Mouse (Mus musculus) hindbrain, postnatal 0 days (tissue): ENCODE measurements around the gene Csf2. TPM values are rescaled to one million over a fixed set of nuclear protein-coding genes. Genes with fewer than 3 reads are reported as not detected.

ENCODE experiments used
- ATAC-seq: fragments of 200-750 bp; cut with Nextera tagmentation; 2 replicates; pipeline ENCODE4 v1.8.0; 2017; ENCODE audit warnings: mild to moderate bottlenecking, moderate TSS enrichment, moderate library complexity
- DNase-seq: peaks from one replicate; pipeline ENCODE4 v3.0.0-alpha.2; 2015; ENCODE audit warnings: low spot score
- H3K27ac ChIP-seq: fragments of 300-500 bp; sonication (generic); 2 replicates; pipeline ENCODE4 v1.5.1; 2014; ENCODE audit warnings: mild to moderate bottlenecking
- H3K27me3 ChIP-seq: fragments of 300-500 bp; sonication (generic); 2 replicates; pipeline ENCODE4 v1.6.1; 2014; ENCODE audit warnings: low read length, mixed read lengths; ENCODE audit not compliant: insufficient read depth
- H3K36me3 ChIP-seq: fragments of 300-500 bp; sonication (generic); 2 replicates; pipeline ENCODE4 v1.6.1; 2014; ENCODE audit warnings: low read length, mixed read lengths; ENCODE audit not compliant: insufficient read depth
- H3K4me1 ChIP-seq: fragments of 300-500 bp; sonication (generic); 2 replicates; pipeline ENCODE4 v1.6.1; 2014; ENCODE audit warnings: antibody characterized with exemption, low read length, mixed read lengths; ENCODE audit not compliant: insufficient read depth
- H3K4me2 ChIP-seq: fragments of 300-500 bp; sonication (generic); 2 replicates; pipeline ENCODE4 v1.6.1; 2014; ENCODE audit warnings: low read depth, mild to moderate bottlenecking, low read length, moderate library complexity, mixed read lengths
- H3K4me3 ChIP-seq: fragments of 300-500 bp; sonication (generic); 2 replicates; pipeline ENCODE4 v1.5.1; 2014; ENCODE audit warnings: low read length
- H3K9ac ChIP-seq: fragments of 300-500 bp; sonication (generic); replicated peaks from 2 replicates; pipeline ENCODE4 v1.6.1; 2014; ENCODE audit warnings: mild to moderate bottlenecking, low read length, moderate library complexity, mixed read lengths
- H3K9me3 ChIP-seq: fragments of 300-500 bp; sonication (generic); 2 replicates; pipeline ENCODE4 v1.6.1; 2016; ENCODE audit warnings: low read length, mixed read lengths
- CTCF ChIP-seq: IDR thresholded peaks from 2 replicates; pipeline ENCODE4 v1.5.1; 2016; ENCODE audit warnings: antibody characterized with exemption, control low read depth, low read depth
- WGBS: fragments of 180-500 bp; shearing (Covaris S2); extraction: QIAGEN DNeasy Blood & Tissue Kit; methylation state at CpG from one replicate; pipeline ENCODE4 v1.1.7; 2014; 5-methylcytosine and 5-hydroxymethylcytosine counted together
- polyA plus RNA-seq: library from polyadenylated mRNA; unstranded; fragments of >200 nt; fragmentation: Nextera tagmentation; extraction: Ambion mirVana; gene quantifications from 2 replicates; pipeline ENCODE4 v1.2.1, GENCODE M21; 2015
- total RNA-seq: library from RNA; depleted of rRNA; stranded (reverse); fragments of >200 nt; gene quantifications from 2 replicates; pipeline ENCODE4 v1.2.3, GENCODE M21; 2014

Gene Csf2
- total and polyA plus RNA-seq, 2 experiments from 2014 or later, result not detected

DNA sequence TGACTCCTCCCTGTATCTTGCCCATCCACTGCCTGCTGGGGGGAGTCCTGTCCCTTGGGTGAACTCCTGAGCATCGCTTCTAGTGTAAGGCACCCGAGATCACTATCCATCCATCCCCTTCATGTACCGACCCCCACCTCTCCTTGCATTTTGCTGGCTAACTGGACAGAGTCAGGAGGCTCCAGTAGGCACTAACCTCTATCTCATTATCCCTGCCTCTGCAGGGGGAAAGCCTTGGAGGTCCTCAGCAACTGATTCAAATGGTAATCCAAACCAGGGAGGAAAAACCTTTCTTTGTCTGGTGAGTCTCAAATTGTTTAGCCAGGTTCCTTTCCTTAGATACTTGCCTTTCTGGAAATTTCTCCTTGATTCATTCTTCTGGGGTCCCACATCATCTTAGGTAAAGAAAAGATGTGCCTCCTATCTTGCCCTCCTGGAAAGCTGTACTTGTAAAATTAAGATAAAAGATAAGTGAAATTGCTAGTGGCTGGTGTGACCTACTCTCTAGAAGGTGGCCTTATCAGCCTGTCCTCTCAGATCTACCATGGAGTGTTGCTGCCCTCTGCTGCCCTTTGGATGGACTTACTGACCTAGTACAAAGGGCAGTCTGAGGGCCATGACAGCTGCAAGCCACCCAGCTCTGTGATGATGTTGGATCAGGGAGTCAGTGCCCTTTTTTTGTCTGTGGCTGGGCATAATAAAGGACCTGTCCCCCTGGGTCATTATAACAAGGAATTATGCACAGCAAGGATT, 7.3 kb upstream of the Csf2 start:
- H3K27me3 ChIP-seq, result no peaks in the 10 kb centered on the region
- no peak overlapping the region for H3K9ac ChIP-seq
- H3K4me1 ChIP-seq, result no peaks in the 10 kb centered on the region
- H3K9me3 ChIP-seq, result no peaks in the 10 kb centered on the region
- ATAC-seq (peak; percentile 85), DNase-seq (peak; percentile 89)
- H3K4me3 ChIP-seq, result no peak overlapping the region
- peak; percentile 87 for TF ChIP-seq CTCF
- no peak overlapping the region for H3K4me2 ChIP-seq
- H3K27ac ChIP-seq, result no peak overlapping the region
- WGBS, result 41% methylated on average over 3 of the region's 3 CpGs
- no peaks in the 10 kb centered on the region for H3K36me3 ChIP-seq

DNA sequence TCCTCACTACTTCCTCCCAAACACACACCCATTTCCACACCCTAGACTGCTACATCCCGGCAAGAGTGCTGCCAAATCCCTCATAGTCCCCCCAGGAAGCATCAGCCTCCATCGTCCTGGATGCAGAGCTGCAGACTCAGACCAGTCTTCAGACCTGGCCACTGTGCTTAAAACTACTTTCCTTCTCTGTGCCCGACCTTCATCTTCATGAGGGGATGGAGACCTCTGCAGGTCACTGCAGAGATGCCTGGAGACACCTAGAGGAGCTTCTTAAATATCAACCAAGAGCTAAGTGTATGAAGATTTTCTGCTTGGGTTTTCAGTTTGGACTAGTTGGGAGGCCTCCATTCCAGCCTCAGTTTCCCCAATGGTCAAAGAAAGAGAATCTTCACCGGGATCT, 4.6 kb upstream of the Csf2 start:
- peak; percentile 58 for DNase-seq
- H3K9ac ChIP-seq, result no peak overlapping the region
- peak; percentile 66 for TF ChIP-seq CTCF
- 0 out of 2 replicates have a peak, but pooled peaks have one; percentile 32 for ATAC-seq
- no peaks in the 10 kb centered on the region for H3K4me1 ChIP-seq
- H3K27me3 ChIP-seq, result no peaks in the 10 kb centered on the region
- H3K36me3 ChIP-seq, result no peaks in the 10 kb centered on the region
- WGBS, result 67% methylated on average over 4 of the region's 4 CpGs
- H3K4me2 ChIP-seq, result no peak overlapping the region
- no peak overlapping the region for H3K27ac ChIP-seq
- H3K4me3 ChIP-seq, result no peak overlapping the region
- H3K9me3 ChIP-seq, result no peaks in the 10 kb centered on the region

DNA sequence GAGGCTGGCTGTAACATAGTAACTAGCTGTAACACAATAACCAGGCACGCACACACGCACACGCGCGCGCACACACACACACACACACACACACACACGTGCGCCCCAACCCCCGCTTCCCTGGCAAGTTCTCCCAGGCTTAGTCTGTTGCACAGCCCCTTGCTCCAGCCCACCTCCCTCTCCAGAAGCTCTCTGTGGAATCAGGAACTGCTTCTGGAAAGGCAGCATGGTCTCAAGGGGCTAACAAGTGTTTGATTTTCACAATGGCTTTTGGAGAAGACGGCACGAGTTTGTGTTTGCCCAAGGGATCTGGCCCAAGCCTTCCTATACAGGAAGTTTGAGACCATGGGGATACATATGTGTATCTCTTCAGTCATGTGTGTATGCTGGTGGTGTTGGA, 1.1 kb upstream of the Csf2 start:
- H3K27me3 ChIP-seq, result no peaks in the 10 kb centered on the region
- H3K27ac ChIP-seq, result no peak overlapping the region
- H3K4me1 ChIP-seq, result no peaks in the 10 kb centered on the region
- no peaks in the 10 kb centered on the region for H3K36me3 ChIP-seq
- no peak for TF ChIP-seq CTCF
- H3K9me3 ChIP-seq, result no peaks in the 10 kb centered on the region
- DNase-seq, result no peak
- no peak overlapping the region for H3K9ac ChIP-seq
- no peak overlapping the region for H3K4me2 ChIP-seq
- no peak overlapping the region for H3K4me3 ChIP-seq
- ATAC-seq, result no peak
- 92% methylated on average over 11 of the region's 11 CpGs for WGBS

DNA sequence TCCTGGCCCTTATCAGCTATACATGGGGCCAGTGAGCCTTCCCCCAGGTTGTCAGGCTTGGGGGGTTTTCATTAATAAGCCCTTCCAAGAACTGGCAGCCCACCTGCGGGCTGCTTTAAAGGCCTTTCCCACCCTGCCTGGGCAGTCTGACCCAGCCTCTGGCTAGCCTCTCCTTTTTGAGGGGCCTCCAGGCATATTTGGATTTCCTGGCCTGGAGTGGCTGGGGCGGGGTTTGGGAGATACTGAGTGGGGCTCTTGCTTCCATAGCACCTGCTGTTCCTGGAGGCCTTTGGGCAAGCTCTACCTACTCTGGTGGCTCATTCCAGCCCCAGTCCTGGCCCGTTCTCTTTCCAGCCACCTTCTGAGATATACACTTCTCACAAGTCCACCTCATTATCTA, 281 bp upstream of the Csf2 start:
- Histone ChIP-seq H3K4me2 (no peak overlapping the region), H3K27ac (no peak overlapping the region), H3K36me3 (no peaks in the 10 kb centered on the region), H3K9ac (no peak overlapping the region), H3K27me3 (no peaks in the 10 kb centered on the region), H3K9me3 (no peaks in the 10 kb centered on the region), H3K4me1 (no peaks in the 10 kb centered on the region), H3K4me3 (no peak overlapping the region)
- TF ChIP-seq CTCF, result no peak
- no peak for ATAC-seq
- WGBS, result 79% methylated on average over 3 of the region's 3 CpGs
- no peak for DNase-seq

DNA sequence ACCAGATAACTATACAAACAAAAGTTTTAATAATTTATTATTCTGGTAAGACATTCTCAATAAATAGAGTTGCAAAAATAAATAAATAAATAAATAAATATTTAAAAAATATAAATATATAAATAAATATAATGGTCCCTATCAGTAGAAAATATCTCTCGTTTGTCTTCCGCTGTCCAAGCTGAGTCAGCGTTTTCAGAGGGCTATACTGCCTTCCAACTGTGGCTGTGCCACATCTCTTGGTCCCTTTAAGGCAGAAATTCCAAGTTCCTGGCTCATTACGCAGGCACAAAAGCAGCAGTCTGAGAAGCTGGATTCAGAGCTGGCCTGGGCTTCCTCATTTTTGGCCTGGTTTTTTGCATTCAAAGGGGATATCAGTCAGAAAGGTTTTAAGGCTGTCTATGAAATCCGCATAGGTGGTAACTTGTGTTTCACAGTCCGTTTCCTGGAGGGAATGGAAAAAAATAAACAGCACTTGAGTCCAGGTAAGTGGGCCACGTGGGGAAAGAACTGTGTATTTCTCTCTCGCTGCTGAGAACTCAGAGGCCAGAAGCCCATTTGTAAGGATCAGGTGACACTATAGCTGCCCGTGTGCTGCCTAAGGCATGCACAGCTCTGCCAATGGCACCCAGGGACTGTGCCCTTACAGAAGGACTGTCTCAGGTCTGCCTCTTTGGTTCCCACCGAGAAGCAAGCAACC, 2.1 kb downstream of the Csf2 start:
- Histone ChIP-seq H3K9ac (no peak overlapping the region), H3K27me3 (no peaks in the 10 kb centered on the region), H3K27ac (no peak overlapping the region), H3K4me1 (no peaks in the 10 kb centered on the region), H3K4me3 (no peak overlapping the region), H3K36me3 (no peaks in the 10 kb centered on the region), H3K9me3 (no peaks in the 10 kb centered on the region), H3K4me2 (no peak overlapping the region)
- DNase-seq, result peak; percentile 30
- WGBS, result 71% methylated on average over 10 of the region's 10 CpGs
- TF ChIP-seq CTCF, result no peak
- no peak for ATAC-seq

DNA sequence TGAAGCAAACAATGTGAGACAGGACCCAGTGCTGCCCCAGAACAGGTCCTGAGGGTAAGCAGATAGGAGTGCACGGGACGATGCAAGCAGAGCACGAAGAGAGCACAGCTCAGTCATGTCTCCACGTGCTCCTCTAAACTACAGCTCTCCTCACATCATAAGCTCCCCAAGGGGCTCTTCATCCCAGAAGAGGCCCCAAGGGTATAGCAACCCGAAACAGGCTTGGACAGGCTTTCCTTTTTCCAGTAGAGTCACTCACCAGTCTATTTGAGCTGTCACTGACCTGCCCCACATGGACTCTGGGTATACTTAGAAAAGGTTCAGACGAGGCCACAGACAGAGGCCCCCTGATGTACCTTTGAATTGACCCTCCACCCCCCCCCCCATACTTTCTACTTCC, 5.0 kb downstream of the Csf2 start:
- Histone ChIP-seq H3K4me1 (no peaks in the 10 kb centered on the region), H3K36me3 (no peaks in the 10 kb centered on the region), H3K9me3 (no peaks in the 10 kb centered on the region), H3K4me3 (no peak overlapping the region), H3K9ac (no peak overlapping the region), H3K4me2 (no peak overlapping the region), H3K27me3 (no peaks in the 10 kb centered on the region), H3K27ac (no peak overlapping the region)
- no peak for ATAC-seq
- no peak for DNase-seq
- 81% methylated on average over 6 of the region's 6 CpGs for WGBS
- TF ChIP-seq CTCF, result no peak

DNA sequence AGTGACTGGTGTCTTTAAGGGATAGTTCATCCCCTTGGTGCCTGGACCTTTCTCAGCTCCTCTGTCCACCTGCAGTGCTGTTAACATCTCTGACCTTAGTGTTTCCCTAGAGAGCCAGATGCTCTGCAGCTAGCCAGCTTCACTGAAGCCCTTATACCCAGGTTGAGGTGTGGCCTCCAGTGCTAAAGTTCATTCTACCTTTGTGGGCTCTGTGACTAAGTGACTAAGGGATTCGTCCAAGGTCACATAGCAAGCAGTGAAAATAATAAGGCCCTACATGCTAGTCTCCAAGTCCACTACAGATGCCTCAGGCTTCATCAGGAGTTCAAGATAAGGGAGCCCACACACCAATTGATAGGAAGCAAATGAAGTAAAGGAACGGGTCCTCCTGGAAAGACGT, 7.0 kb downstream of the Csf2 start:
- WGBS, result 90% methylated on average over 3 of the region's 3 CpGs
- Histone ChIP-seq H3K4me1 (no peaks in the 10 kb centered on the region), H3K27me3 (no peaks in the 10 kb centered on the region), H3K9ac (no peak overlapping the region), H3K27ac (no peak overlapping the region), H3K9me3 (no peaks in the 10 kb centered on the region), H3K4me3 (no peak overlapping the region), H3K4me2 (no peak overlapping the region), H3K36me3 (no peaks in the 10 kb centered on the region)
- no peak for TF ChIP-seq CTCF
- no peak for DNase-seq
- ATAC-seq, result no peak
